Mouse (Mus musculus): Measurements from ENCODE around the gene Srl. TPM values are rescaled to one million over a fixed set of nuclear protein-coding genes. Genes with fewer than 3 reads are reported as not detected.
"Not testable (repeated sequence)": the region's sequence is repeated elsewhere in the genome, so short reads cannot be mapped to it uniquely, and the experiment has no call there.

Gene Srl
- polyA plus RNA-seq, 1 experiment: 12.1 TPM

- 73% methylated on average over 11 of the region's 11 CpGs for WGBS
- Histone ChIP-seq H3K4me3 (ENCODE audit: control insufficient read depth, insufficient read depth, low read length) (no peak overlapping the region), H3K27ac (ENCODE audit: control insufficient read depth, insufficient read depth, low read length) (no peak overlapping the region), H3K27me3 (ENCODE audit: control insufficient read depth, insufficient read depth, low read length) (no peaks in the 10 kb centered on the region), H3K36me3 (ENCODE audit: control insufficient read depth, insufficient read depth, low read length) (no peaks in the 10 kb centered on the region), H3K4me1 (replicated peaks; ENCODE audit: control insufficient read depth, insufficient read depth, low read length) (no peaks in the 10 kb centered on the region)
- peak; percentile 83 for DNase-seq
- TF ChIP-seq CTCF (IDR thresholded peaks at IDR 0.05; ENCODE audit: borderline replicate concordance, control insufficient read depth, extremely low read depth, insufficient read depth, low read length, poor library complexity) (peak; percentile 44; the same call in 1 of the 2 replicates), POLR2A (IDR thresholded peaks at IDR 0.05; ENCODE audit: control insufficient read depth, extremely low read depth, insufficient read depth, low read length, poor library complexity) (no peak)
Measured at GRCm38 (mm10) chr16:4489114-4489624, 52.4 kb downstream of the Srl start.

DNA sequence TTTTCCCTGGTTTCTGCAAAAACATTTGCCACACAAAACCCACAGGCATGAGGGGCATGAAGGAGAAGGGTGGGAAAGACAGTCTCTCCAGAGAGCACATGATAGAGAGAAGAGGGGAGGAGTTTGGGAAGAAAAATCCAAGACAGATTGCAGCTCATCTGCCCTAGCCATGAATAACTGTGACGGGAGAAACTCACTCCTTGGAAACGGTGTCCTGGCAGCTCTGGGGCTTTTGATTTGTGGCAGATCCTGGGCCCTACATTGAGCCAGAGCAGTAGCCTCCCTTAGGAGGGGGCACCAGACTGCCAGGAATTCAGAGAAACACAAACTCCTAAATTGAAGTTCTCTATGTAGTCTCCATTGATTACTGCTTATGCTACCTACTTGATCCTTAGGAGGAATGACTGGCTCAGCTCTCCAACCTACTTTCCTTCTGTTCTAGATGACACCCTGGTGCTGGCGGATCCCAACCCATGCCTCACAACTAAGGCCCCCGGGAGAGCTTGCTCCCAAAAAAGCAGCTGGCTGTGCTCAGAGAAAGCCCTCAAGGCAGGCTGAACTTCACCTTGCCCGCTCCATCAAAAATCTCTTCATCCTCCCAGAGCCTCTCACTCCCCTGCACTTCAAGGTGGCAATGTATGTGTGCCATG lies 60.9 kb downstream of the Srl start:
- WGBS: 94% methylated on average over 5 of the region's 5 CpGs
- TF ChIP-seq CTCF (IDR thresholded peaks at IDR 0.05; ENCODE audit: borderline replicate concordance, control insufficient read depth, extremely low read depth, insufficient read depth, low read length, poor library complexity) (no peak), POLR2A (IDR thresholded peaks at IDR 0.05; ENCODE audit: control insufficient read depth, extremely low read depth, insufficient read depth, low read length, poor library complexity) (no peak)
- no peaks in the 10 kb centered on the region for H3K27me3 ChIP-seq (ENCODE audit: control insufficient read depth, insufficient read depth, low read length)
- no peak for DNase-seq
- no peak overlapping the region for H3K27ac ChIP-seq (ENCODE audit: control insufficient read depth, insufficient read depth, low read length)
- H3K4me3 ChIP-seq (ENCODE audit: control insufficient read depth, insufficient read depth, low read length): no peak overlapping the region
- H3K4me1 ChIP-seq (replicated peaks; ENCODE audit: control insufficient read depth, insufficient read depth, low read length): peaks cover 3% of the 10 kb centered on the region; the same call in 1 of the 2 replicates
- H3K36me3 ChIP-seq (ENCODE audit: control insufficient read depth, insufficient read depth, low read length): 0 out of 2 replicates have a peak, but pooled peaks cover 3% of the 10 kb centered on the region

GRCm38 (mm10) chr16:4477591-4478215 lies 63.9 kb downstream of the Srl start:
- no peak for TF ChIP-seq POLR2A (IDR thresholded peaks at IDR 0.05; ENCODE audit: control insufficient read depth, extremely low read depth, insufficient read depth, low read length, poor library complexity)
- no peak for TF ChIP-seq CTCF (IDR thresholded peaks at IDR 0.05; ENCODE audit: borderline replicate concordance, control insufficient read depth, extremely low read depth, insufficient read depth, low read length, poor library complexity)
- no peaks in the 10 kb centered on the region for H3K27me3 ChIP-seq (ENCODE audit: control insufficient read depth, insufficient read depth, low read length)
- H3K4me1 ChIP-seq (replicated peaks; ENCODE audit: control insufficient read depth, insufficient read depth, low read length): peaks cover 11% of the 10 kb centered on the region
- 0 out of 2 replicates have a peak, but pooled peaks cover 3% of the 10 kb centered on the region for H3K36me3 ChIP-seq (ENCODE audit: control insufficient read depth, insufficient read depth, low read length)
- 96% methylated on average over 10 of the region's 10 CpGs for WGBS
- H3K4me3 ChIP-seq (ENCODE audit: control insufficient read depth, insufficient read depth, low read length): no peak overlapping the region
- DNase-seq: no peak
- no peak overlapping the region for H3K27ac ChIP-seq (ENCODE audit: control insufficient read depth, insufficient read depth, low read length)

DNA sequence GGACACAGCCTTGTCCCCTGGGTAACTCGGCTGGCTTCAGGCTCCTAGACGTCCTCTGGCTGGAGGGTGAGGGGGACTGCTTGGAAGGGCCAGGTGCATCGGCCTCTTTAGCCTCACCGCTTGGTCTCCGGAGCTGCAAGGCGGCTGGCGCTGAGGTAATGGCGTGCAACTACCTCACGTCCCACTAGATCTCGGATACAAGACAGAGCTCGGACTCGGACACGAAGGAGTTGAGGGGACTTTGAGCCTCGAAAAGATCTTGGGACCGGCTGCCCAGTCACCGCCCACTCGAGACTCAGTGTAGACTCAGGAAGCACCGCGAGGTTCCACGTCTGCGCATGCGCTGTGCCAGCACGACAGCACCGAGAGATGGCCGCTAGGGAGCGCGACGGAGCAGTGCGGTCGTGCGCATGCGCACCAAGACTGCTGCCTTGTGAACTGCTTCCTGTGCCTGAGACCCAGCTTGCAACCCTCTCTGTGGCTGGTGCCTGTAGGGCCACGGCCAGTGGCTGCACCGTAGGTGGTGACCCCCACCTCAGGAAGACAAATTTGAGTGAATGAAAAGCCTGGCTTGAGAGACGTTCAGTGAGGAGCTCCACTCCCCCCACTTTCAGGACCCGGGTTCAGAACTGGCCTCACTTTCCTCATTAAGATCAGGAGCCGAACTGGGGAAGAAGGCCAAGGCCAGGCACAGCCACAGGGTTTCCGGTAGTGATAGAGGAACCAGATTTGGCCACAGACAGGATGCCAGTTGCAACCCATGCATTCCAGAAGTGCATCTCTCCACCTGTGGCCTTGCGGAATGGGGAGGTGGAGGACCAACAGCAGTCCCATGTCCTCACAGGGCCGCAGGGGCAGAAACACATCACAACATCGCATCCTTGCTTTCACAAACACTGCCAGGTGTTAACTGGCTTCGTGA lies 66.5 kb downstream of the Srl start:
- WGBS: 7% methylated on average over 42 of the region's 42 CpGs
- Histone ChIP-seq H3K4me3 (ENCODE audit: control insufficient read depth, insufficient read depth, low read length) (peak overlapping the region; percentile 70), H3K4me1 (replicated peaks; ENCODE audit: control insufficient read depth, insufficient read depth, low read length) (peaks cover 11% of the 10 kb centered on the region), H3K27ac (ENCODE audit: control insufficient read depth, insufficient read depth, low read length) (peak overlapping the region; percentile 3; the same call in 1 of the 2 replicates), H3K27me3 (ENCODE audit: control insufficient read depth, insufficient read depth, low read length) (no peaks in the 10 kb centered on the region), H3K36me3 (ENCODE audit: control insufficient read depth, insufficient read depth, low read length) (no peaks in the 10 kb centered on the region)
- peak; percentile 96 for DNase-seq
- TF ChIP-seq CTCF (IDR thresholded peaks at IDR 0.05; ENCODE audit: borderline replicate concordance, control insufficient read depth, extremely low read depth, insufficient read depth, low read length, poor library complexity): peak; percentile 90; the same call in 1 of the 2 replicates
- TF ChIP-seq POLR2A (IDR thresholded peaks at IDR 0.05; ENCODE audit: control insufficient read depth, extremely low read depth, insufficient read depth, low read length, poor library complexity): peak; percentile 65

- Histone ChIP-seq H3K4me1 (replicated peaks; ENCODE audit: control insufficient read depth, insufficient read depth, low read length) (peaks cover 14% of the 10 kb centered on the region), H3K4me3 (ENCODE audit: control insufficient read depth, insufficient read depth, low read length) (peak overlapping the region; percentile 70)
- H3K27me3 ChIP-seq (ENCODE audit: control insufficient read depth, insufficient read depth, low read length); H3K36me3 ChIP-seq (ENCODE audit: control insufficient read depth, insufficient read depth, low read length); DNase-seq; H3K27ac ChIP-seq (ENCODE audit: control insufficient read depth, insufficient read depth, low read length): not testable (repeated sequence)
- 70% methylated on average over 10 of the region's 10 CpGs for WGBS
Measured at GRCm38 (mm10) chr16:4474040-4474881, 67.4 kb downstream of the Srl start.
